Mouse (Mus musculus) left cerebral cortex, adult 9 months (tissue): ENCODE results near the gene Mapkap1.

Source experiments
- DNase-seq, 2 experiments: peaks; one replicate each; pipeline ENCODE4 v3.0.0; 2022; ENCODE audit warnings: low spot score in 2 of 2

Mapkap1 gene

DNA sequence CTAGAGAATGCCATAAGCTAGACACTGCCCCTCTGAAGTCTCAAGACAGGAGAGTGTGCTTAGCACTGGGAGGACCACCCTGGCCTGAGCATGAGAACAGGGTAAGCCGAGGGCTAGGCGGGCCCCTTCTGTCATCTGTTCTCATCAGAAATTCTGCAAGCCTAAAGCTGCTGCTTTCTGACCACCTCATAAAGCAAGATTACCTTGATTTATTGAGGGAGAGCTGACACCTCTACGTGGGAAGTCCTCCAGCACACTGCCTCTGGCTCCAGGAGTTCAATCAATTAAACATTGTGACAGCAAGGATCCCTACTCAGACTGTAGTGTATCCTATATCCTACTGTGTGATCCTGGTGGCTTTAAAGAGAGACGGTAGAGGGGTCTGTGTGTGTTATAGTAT, 166.5 kb downstream of the Mapkap1 start:
- no peak for DNase-seq

DNA sequence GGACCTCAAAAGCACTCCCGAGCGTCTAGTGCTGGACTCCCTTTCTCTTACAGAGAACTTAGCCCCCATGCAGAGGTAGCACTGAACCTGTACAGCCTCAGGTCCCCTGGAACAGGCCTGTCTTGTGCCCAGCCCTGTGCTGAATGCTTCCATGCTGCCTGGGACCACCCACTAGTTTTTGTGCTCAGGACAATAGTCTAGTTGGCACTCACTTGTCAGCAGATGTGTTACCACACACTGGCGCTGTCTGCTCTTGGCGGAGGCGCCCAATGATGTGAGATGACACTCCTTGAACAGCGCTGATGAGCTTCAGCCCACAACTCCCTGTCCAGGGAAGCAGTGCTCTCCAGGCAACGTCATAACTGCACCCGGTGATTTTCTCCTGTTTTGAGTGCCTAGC, 182.0 kb downstream of the Mapkap1 start:
- no peak for DNase-seq

DNA sequence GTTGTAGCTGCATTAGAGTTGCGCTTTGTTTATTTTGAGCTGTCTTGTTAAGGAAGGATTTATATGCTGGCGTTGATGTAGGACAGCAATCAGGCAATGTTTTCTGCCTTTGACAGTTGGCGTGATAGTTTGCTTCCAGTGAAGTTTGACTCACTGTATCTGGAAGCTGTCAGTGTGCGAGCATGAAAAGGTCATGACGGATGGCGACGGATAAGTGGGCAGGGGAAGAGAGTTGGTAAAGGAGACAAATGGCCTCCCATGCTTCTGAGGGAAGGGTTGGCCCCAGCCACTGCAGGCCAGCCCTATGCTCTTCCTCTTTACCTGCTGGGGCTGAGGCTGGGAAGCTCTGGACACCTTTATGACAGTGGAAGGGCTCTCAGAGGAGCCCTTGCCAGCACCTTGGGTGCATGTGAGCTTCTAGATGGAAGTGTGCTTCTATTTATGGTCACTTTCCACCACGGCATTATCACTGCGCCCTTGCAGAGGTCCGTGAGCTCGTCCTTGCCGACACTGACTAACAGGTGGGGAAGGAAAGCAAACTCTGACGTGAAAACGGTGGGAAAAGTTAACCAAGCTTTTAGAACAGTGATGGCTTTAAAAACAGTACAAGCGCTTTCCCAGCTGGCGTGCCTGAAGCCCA, 185.3 kb downstream of the Mapkap1 start:
- DNase-seq = no peak

GRCm38 (mm10) chr2:34592361-34592960, 185.9 kb downstream of the Mapkap1 start:
- no peak for DNase-seq

GRCm38 (mm10) chr2:34594001-34594400, 187.4 kb downstream of the Mapkap1 start:
- DNase-seq = no peak

- DNase-seq = no peak
Observed at GRCm38 (mm10) chr2:34599606-34600255, 193.2 kb downstream of the Mapkap1 start.

DNA sequence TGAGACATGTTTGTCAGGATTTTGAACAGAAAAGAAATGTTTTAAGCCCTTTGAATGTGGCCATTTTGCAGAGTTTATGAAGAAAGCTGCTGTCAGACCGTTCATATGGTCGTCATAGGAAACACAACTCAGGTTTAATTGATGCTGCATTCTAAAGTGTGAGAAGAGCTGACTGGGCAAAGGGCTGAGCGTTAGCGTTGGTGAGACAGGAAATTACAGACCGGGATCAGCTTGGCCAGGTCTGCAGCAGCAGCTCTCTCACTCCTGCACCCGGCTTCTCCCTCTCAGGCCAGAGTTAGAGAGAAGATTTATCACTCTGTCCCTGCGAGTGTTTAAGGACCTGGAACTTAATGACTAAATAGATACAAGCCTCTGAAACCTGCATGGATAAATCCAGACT, 194.2 kb downstream of the Mapkap1 start:
- no peak for DNase-seq

- DNase-seq = no peak
Observed at GRCm38 (mm10) chr2:34602111-34602541, 195.6 kb downstream of the Mapkap1 start.

DNA sequence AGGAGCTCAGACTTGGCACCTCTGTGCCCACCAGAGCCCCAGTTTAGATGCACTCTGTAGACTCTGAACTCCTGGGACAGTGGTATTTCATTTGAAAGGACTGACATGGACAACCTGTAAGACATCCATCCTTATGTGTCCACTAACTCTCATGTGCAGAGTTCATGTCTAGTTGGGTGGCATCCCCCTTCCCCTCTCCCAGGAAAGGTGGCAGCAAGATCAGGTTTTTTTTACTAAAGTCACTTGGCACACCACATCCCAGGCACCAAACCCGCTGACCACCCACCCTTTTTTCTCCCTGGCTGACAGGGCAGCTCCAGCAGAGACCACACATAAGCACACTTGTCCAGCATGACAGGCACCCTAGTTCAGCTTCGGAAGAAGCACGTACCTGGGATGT, 196.3 kb downstream of the Mapkap1 start:
- no peak for DNase-seq

DNA sequence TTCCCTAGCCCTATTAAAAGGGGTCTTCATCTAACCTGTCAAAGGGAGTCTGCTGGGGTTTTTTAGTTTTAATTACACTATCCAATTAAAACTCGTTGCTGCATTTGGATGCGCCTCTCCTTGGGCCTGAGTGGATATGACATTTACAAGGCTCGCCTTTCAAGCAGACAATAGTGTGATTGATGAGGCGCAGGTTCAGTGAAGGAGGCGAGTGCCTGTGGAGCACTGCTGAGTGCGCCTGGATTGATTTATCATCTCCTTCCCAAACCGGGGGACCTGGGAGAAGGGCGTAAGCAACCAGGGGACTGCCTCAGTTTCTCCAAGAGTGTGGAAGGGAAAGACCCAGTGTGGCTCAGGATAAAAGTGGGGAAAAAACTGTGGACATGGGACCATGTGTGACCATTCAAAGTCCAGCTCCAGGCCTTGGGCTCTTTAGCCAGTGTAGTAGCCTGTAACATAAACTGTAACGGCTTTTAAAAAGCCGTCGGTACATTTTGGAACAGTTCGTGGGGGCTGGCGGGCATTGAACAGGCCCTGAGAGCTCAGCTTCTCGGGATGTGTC, 197.2 kb downstream of the Mapkap1 start:
- DNase-seq = no peak

DNA sequence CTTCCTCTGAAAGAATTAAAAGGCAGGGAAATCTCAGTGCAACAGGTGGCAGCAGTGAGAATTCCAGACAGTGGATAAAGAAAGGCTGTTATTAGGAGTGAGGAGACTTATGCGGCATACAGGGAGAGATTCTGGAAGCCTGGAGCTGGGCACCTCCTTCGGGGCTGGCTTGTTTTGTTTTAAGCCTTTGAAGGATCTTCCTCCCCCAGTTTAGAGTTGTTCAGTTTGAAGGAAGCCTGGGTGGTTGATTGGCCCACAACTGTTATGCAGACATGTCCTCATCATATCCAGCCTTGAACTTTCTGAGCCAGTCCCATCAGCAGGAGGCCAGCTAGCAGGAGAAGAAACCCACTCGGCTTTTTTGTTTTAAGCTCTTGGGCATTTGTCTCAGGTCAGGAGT, 198.5 kb downstream of the Mapkap1 start:
- DNase-seq = no peak

GRCm38 (mm10) chr2:34608917-34609316, 202.3 kb downstream of the Mapkap1 start:
- DNase-seq = no peak

GRCm38 (mm10) chr2:34609516-34609915, 202.9 kb downstream of the Mapkap1 start:
- no peak for DNase-seq

DNA sequence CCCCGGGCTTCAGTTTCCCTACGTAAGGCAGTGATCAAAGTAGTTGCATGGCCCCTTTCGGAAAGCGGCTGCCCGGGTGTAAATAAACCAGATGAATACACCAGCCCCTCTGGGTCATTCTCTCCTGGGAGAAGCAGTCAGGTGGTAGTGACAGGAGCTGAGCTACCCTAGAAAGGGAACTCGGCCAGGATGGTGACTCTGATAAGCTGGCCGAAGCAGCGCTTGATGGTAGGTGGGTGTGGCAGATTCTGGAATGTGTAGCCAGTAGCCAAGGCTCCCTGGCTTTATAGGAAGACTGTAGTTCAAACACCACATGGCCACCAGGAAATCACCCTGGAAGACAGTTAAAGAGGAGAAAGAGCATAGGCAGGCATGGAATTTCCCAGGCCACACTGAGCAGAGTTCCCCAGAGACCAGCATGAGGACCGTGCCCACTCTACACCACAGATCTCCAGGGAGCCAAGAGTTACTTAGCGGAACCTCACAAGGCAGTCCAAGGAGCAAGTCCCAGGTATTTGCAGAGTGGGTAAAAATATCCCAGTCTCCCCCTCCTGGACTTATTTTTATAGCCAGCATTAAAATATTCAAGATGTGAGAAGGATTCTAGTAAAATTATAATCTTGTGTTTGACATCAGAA, 214.3 kb downstream of the Mapkap1 start:
- no peak for DNase-seq

DNA sequence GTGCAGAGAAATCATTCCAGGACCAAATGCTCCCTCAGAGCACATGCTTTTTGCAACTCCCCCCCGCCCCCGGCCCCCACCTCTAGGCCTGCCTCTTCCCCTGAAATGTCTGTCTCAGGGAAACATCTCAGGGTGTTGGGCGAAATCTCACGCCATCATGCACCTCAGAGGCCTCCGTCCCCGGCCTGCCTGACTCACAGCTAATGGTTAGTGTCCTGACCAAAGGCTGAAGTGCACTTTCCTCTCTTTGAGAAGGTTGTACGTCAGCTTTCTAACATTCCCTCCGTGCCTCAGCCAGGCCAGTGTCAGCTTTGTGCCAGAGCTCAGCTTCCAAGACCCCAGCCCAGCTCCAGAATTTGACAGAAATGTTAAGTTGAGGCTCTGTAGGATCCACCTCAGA, 214.9 kb downstream of the Mapkap1 start:
- DNase-seq = no peak

GRCm38 (mm10) chr2:34622518-34622917, 215.9 kb downstream of the Mapkap1 start:
- no peak for DNase-seq

- no peak for DNase-seq
Observed at GRCm38 (mm10) chr2:34623181-34623580, 216.6 kb downstream of the Mapkap1 start.

GRCm38 (mm10) chr2:34624076-34624475, 217.5 kb downstream of the Mapkap1 start:
- DNase-seq = no peak

- no peak for DNase-seq
Observed at GRCm38 (mm10) chr2:34627328-34628226, 221.0 kb downstream of the Mapkap1 start.

GRCm38 (mm10) chr2:34628903-34629540, 222.5 kb downstream of the Mapkap1 start:
- DNase-seq = no peak

GRCm38 (mm10) chr2:34629758-34630157, 223.2 kb downstream of the Mapkap1 start:
- no peak for DNase-seq
